ENCODE assay signal across 21 mouse cellular contexts in genomic region chr15:99731678-99732077, GRCm38 (mm10). TPM values are rescaled to one million over a fixed set of nuclear protein-coding genes. Genes with fewer than 3 reads are reported as not detected.
"Had no signal": no experiment of that assay in that cellular context is flagged by ENCODE, and none has a peak within 500 bp of the region (broad histone marks: within the 10 kb centered on the region; RNA-seq: fewer than 3 reads in every experiment).

No protein-coding gene starts in this region.

- H3K9me3 ChIP-seq: lung, embryonic 15.5 days; megakaryocyte, embryonic 14.5 days; midbrain, embryonic 15.5 days; neural tube, embryonic 12.5 days; stomach, embryonic 15.5 days had no signal

- H3K27ac ChIP-seq: liver, embryonic 14.5 days; lung, embryonic 15.5 days; macrophage; midbrain, embryonic 12.5 days; midbrain, embryonic 15.5 days; neural tube, embryonic 12.5 days; stomach, embryonic 15.5 days; stomach, postnatal 0 days had no signal

- H3K4me3 ChIP-seq: lung, embryonic 15.5 days; megakaryocyte, embryonic 14.5 days; midbrain, embryonic 12.5 days; midbrain, embryonic 15.5 days; neural tube, embryonic 12.5 days; stomach, embryonic 15.5 days had no signal

- H3K27me3 ChIP-seq: lung, embryonic 15.5 days; megakaryocyte, embryonic 14.5 days; midbrain, embryonic 12.5 days; midbrain, embryonic 15.5 days; neural tube, embryonic 12.5 days; stomach, embryonic 15.5 days had no signal

- ATAC-seq: lung, postnatal 0 days; midbrain, embryonic 15.5 days had no signal

- H3K4me2 ChIP-seq: lung, embryonic 15.5 days; midbrain, embryonic 12.5 days; midbrain, embryonic 15.5 days; neural tube, embryonic 12.5 days; stomach, embryonic 15.5 days had no signal

- H3K9ac ChIP-seq: liver, embryonic 14.5 days; lung, embryonic 15.5 days; midbrain, embryonic 12.5 days; midbrain, embryonic 15.5 days; neural tube, embryonic 12.5 days; stomach, embryonic 15.5 days had no signal

- DNase-seq: lung, adult 2 months; lung, postnatal 14 days; lung, postnatal 36 days; right cerebral cortex, postnatal 14 days; thymus, adult 2 months; thymus, postnatal 25 days; thymus, postnatal 4 days had no signal

RNA-seq across cellular contexts. Expression of gene Gm17349, which starts 26.4 kb away (rescaled TPM):
- polyA plus RNA-seq: liver, embryonic 14.5 days; liver, embryonic 16.5 days; lung, adult 2 months; lung, embryonic 15.5 days; macrophage; midbrain, embryonic 12.5 days; midbrain, embryonic 15.5 days; midbrain, postnatal 0 days; neural tube, embryonic 12.5 days; neural tube, embryonic 14.5 days; stomach, embryonic 15.5 days; testis, adult 2 months; thymus, adult 2 months had no signal
